Mouse (Mus musculus): ENCODE results near the gene Pde10a. TPM values are rescaled to one million over a fixed set of nuclear protein-coding genes. Genes with fewer than 3 reads are reported as not detected.

Gene Pde10a
- total and polyA plus RNA-seq, 2 experiments from 2014 or later = 14.7 to 55.4 TPM

- H3K36me3 ChIP-seq (ENCODE audit: insufficient read depth) = no peaks in the 10 kb centered on the region
- peak; percentile 67 for ATAC-seq
- H3K4me3 ChIP-seq (ENCODE audit: low read depth, low read length) = no peak overlapping the region
- no peak overlapping the region for H3K9ac ChIP-seq
- no peak overlapping the region for H3K4me2 ChIP-seq (ENCODE audit: low read depth)
- DNase-seq = no peak
- TF ChIP-seq CTCF (IDR thresholded peaks at IDR 0.05; ENCODE audit: low read depth) = no peak
- no peak overlapping the region for H3K27ac ChIP-seq (ENCODE audit: low read depth, low read length)
- H3K27me3 ChIP-seq (ENCODE audit: insufficient read depth, low read length) = no peaks in the 10 kb centered on the region
- no peaks in the 10 kb centered on the region; the same call in 1 of the 2 replicates for H3K4me1 ChIP-seq (ENCODE audit: insufficient read depth)
- no peaks in the 10 kb centered on the region for H3K9me3 ChIP-seq (ENCODE audit: low read length)
- WGBS = 44% methylated on average over 9 of the region's 9 CpGs
Measured at GRCm38 (mm10) chr17:8827204-8827603, 302.0 kb downstream of the Pde10a start.

- Histone ChIP-seq H3K4me3 (ENCODE audit: low read depth, low read length) (no peak overlapping the region), H3K4me2 (ENCODE audit: low read depth) (no peak overlapping the region), H3K27me3 (ENCODE audit: insufficient read depth, low read length) (no peaks in the 10 kb centered on the region), H3K4me1 (ENCODE audit: insufficient read depth) (no peaks in the 10 kb centered on the region; the same call in 1 of the 2 replicates), H3K36me3 (ENCODE audit: insufficient read depth) (no peaks in the 10 kb centered on the region; the same call in 1 of the 2 replicates), H3K9me3 (ENCODE audit: low read length) (no peaks in the 10 kb centered on the region), H3K27ac (ENCODE audit: low read depth, low read length) (no peak overlapping the region), H3K9ac (no peak overlapping the region)
- WGBS = 72% methylated on average over 5 of the region's 5 CpGs
- DNase-seq (no peak), ATAC-seq (no peak)
- no peak for TF ChIP-seq CTCF (IDR thresholded peaks at IDR 0.05; ENCODE audit: low read depth)
Measured at GRCm38 (mm10) chr17:8831001-8831400, 305.8 kb downstream of the Pde10a start.

- WGBS = 93% methylated on average over 5 of the region's 5 CpGs
- H3K36me3 ChIP-seq (ENCODE audit: insufficient read depth) = no peaks in the 10 kb centered on the region; the same call in 1 of the 2 replicates
- H3K4me1 ChIP-seq (ENCODE audit: insufficient read depth) = 0 out of 2 replicates have a peak, but pooled peaks cover 2% of the 10 kb centered on the region
- TF ChIP-seq CTCF (IDR thresholded peaks at IDR 0.05; ENCODE audit: low read depth) = no peak
- no peaks in the 10 kb centered on the region for H3K27me3 ChIP-seq (ENCODE audit: insufficient read depth, low read length)
- H3K27ac ChIP-seq (ENCODE audit: low read depth, low read length) = no peak overlapping the region
- H3K4me3 ChIP-seq (ENCODE audit: low read depth, low read length) = no peak overlapping the region
- no peaks in the 10 kb centered on the region for H3K9me3 ChIP-seq (ENCODE audit: low read length)
- H3K9ac ChIP-seq = no peak overlapping the region
- no peak for DNase-seq
- H3K4me2 ChIP-seq (ENCODE audit: low read depth) = no peak overlapping the region
- ATAC-seq = no peak
Measured at GRCm38 (mm10) chr17:8836292-8836691, 311.1 kb downstream of the Pde10a start.

GRCm38 (mm10) chr17:8838252-8838651 lies 313.1 kb downstream of the Pde10a start:
- H3K36me3 ChIP-seq (ENCODE audit: insufficient read depth) = no peaks in the 10 kb centered on the region; the same call in 1 of the 2 replicates
- no peak overlapping the region for H3K4me2 ChIP-seq (ENCODE audit: low read depth)
- ATAC-seq (no peak), DNase-seq (no peak)
- H3K4me1 ChIP-seq (ENCODE audit: insufficient read depth) = 0 out of 2 replicates have a peak, but pooled peaks cover 10% of the 10 kb centered on the region
- H3K27me3 ChIP-seq (ENCODE audit: insufficient read depth, low read length) = no peaks in the 10 kb centered on the region
- no peak overlapping the region for H3K27ac ChIP-seq (ENCODE audit: low read depth, low read length)
- no peaks in the 10 kb centered on the region for H3K9me3 ChIP-seq (ENCODE audit: low read length)
- WGBS = 44% methylated on average over 8 of the region's 8 CpGs
- no peak overlapping the region for H3K9ac ChIP-seq
- no peak overlapping the region for H3K4me3 ChIP-seq (ENCODE audit: low read depth, low read length)
- no peak for TF ChIP-seq CTCF (IDR thresholded peaks at IDR 0.05; ENCODE audit: low read depth)

GRCm38 (mm10) chr17:8839237-8840011 lies 314.3 kb downstream of the Pde10a start:
- no peak for TF ChIP-seq CTCF (IDR thresholded peaks at IDR 0.05; ENCODE audit: low read depth)
- Histone ChIP-seq H3K9ac (no peak overlapping the region), H3K27ac (ENCODE audit: low read depth, low read length) (no peak overlapping the region), H3K36me3 (ENCODE audit: insufficient read depth) (no peaks in the 10 kb centered on the region), H3K9me3 (ENCODE audit: low read length) (no peaks in the 10 kb centered on the region), H3K4me1 (ENCODE audit: insufficient read depth) (0 out of 2 replicates have a peak, but pooled peaks cover 10% of the 10 kb centered on the region), H3K27me3 (ENCODE audit: insufficient read depth, low read length) (no peaks in the 10 kb centered on the region), H3K4me3 (ENCODE audit: low read depth, low read length) (no peak overlapping the region), H3K4me2 (ENCODE audit: low read depth) (no peak overlapping the region)
- ATAC-seq (no peak), DNase-seq (no peak)
- whole genome bisulfite sequencing = 57% methylated on average over 10 of the region's 10 CpGs

- ATAC-seq (no peak), DNase-seq (no peak)
- Histone ChIP-seq H3K9ac (no peak overlapping the region), H3K9me3 (ENCODE audit: low read length) (no peaks in the 10 kb centered on the region), H3K4me3 (ENCODE audit: low read depth, low read length) (no peak overlapping the region), H3K4me2 (ENCODE audit: low read depth) (no peak overlapping the region), H3K36me3 (ENCODE audit: insufficient read depth) (no peaks in the 10 kb centered on the region), H3K4me1 (ENCODE audit: insufficient read depth) (0 out of 2 replicates have a peak, but pooled peaks cover 10% of the 10 kb centered on the region), H3K27ac (ENCODE audit: low read depth, low read length) (no peak overlapping the region), H3K27me3 (ENCODE audit: insufficient read depth, low read length) (no peaks in the 10 kb centered on the region)
- TF ChIP-seq CTCF (IDR thresholded peaks at IDR 0.05; ENCODE audit: low read depth) = no peak
- WGBS = 28% methylated on average over 8 of the region's 8 CpGs
Measured at GRCm38 (mm10) chr17:8841094-8841493, 315.9 kb downstream of the Pde10a start.

- TF ChIP-seq CTCF (IDR thresholded peaks at IDR 0.05; ENCODE audit: low read depth) = no peak
- ATAC-seq = 0 out of 2 replicates have a peak, but pooled peaks have one; percentile 29
- Histone ChIP-seq H3K36me3 (ENCODE audit: insufficient read depth) (no peaks in the 10 kb centered on the region), H3K4me2 (ENCODE audit: low read depth) (no peak overlapping the region), H3K9me3 (ENCODE audit: low read length) (no peaks in the 10 kb centered on the region), H3K27me3 (ENCODE audit: insufficient read depth, low read length) (no peaks in the 10 kb centered on the region), H3K9ac (no peak overlapping the region), H3K27ac (ENCODE audit: low read depth, low read length) (no peak overlapping the region), H3K4me1 (ENCODE audit: insufficient read depth) (0 out of 2 replicates have a peak, but pooled peaks cover 10% of the 10 kb centered on the region), H3K4me3 (ENCODE audit: low read depth, low read length) (no peak overlapping the region)
- 55% methylated on average over 8 of the region's 8 CpGs for WGBS
- no peak for DNase-seq
Measured at GRCm38 (mm10) chr17:8841897-8842540, 316.8 kb downstream of the Pde10a start.

Measured in forebrain, postnatal 0 days (tissue).